Mouse (Mus musculus) gastrocnemius, adult 8-10 months (tissue): ENCODE results near the gene C1qb. TPM values are rescaled to one million over a fixed set of nuclear protein-coding genes. Genes with fewer than 3 reads are reported as not detected.

Experiments
- DNase-seq, 2 experiments: peaks; one replicate each; pipeline ENCODE4 v3.0.0; 2022; ENCODE audit warnings: low spot score in 2 of 2
- total RNA-seq, 4 experiments: library from RNA; stranded (reverse); gene quantifications; 2 replicates each; pipeline ENCODE4 v1.2.4; 2022

C1qb gene
- total RNA-seq, 4 experiments from 2014 or later, result 3.3 to 11.0 (median 7.2) TPM

GRCm38 (mm10) chr4:136894821-136895220 is 8.8 kb upstream of the C1qb start:
- DNase-seq, result no peak

GRCm38 (mm10) chr4:136893691-136894543 is 7.9 kb upstream of the C1qb start:
- no peak for DNase-seq

GRCm38 (mm10) chr4:136892811-136893210 is 6.8 kb upstream of the C1qb start, which contains the start of gene C1qc:
C1qc (minus strand) TSS chr4:136893065.
- DNase-seq, result no peak

- DNase-seq, result no peak
Measured at GRCm38 (mm10) chr4:136892371-136892770, 6.4 kb upstream of the C1qb start.

GRCm38 (mm10) chr4:136891115-136891514 is 5.1 kb upstream of the C1qb start:
- no peak for DNase-seq

- DNase-seq, result no peak
Measured at GRCm38 (mm10) chr4:136889981-136890380, 4.0 kb upstream of the C1qb start.

GRCm38 (mm10) chr4:136887714-136888113 is 1.7 kb upstream of the C1qb start:
- DNase-seq, result no peak

- DNase-seq, result no peak
Measured at GRCm38 (mm10) chr4:136878601-136879000, 7.4 kb downstream of the C1qb start.

- no peak for DNase-seq
Measured at GRCm38 (mm10) chr4:136878171-136878570, 7.8 kb downstream of the C1qb start.

GRCm38 (mm10) chr4:136876971-136877370 is 9.0 kb downstream of the C1qb start:
- DNase-seq, result no peak

GRCm38 (mm10) chr4:136875012-136875411 is 11.0 kb downstream of the C1qb start:
- no peak for DNase-seq

GRCm38 (mm10) chr4:136868371-136868770 is 17.6 kb downstream of the C1qb start:
- no peak for DNase-seq

GRCm38 (mm10) chr4:136867690-136868345 is 18.2 kb downstream of the C1qb start:
- no peak for DNase-seq

GRCm38 (mm10) chr4:136865531-136865930 is 20.5 kb downstream of the C1qb start:
- DNase-seq, result no peak

GRCm38 (mm10) chr4:136864751-136865470 is 21.1 kb downstream of the C1qb start:
- no peak for DNase-seq

- no peak for DNase-seq
Measured at GRCm38 (mm10) chr4:136863517-136863916, 22.5 kb downstream of the C1qb start.

- no peak for DNase-seq
Measured at GRCm38 (mm10) chr4:136862411-136862810, 23.6 kb downstream of the C1qb start.

- DNase-seq, result no peak
Measured at GRCm38 (mm10) chr4:136861806-136862205, 24.2 kb downstream of the C1qb start.

GRCm38 (mm10) chr4:136860022-136860421 is 26.0 kb downstream of the C1qb start:
- no peak for DNase-seq

GRCm38 (mm10) chr4:136855081-136855480 is 30.9 kb downstream of the C1qb start:
- no peak for DNase-seq

GRCm38 (mm10) chr4:136852989-136853388 is 33.0 kb downstream of the C1qb start:
- no peak for DNase-seq

GRCm38 (mm10) chr4:136852119-136852518 is 33.9 kb downstream of the C1qb start:
- no peak for DNase-seq
